ENCODE assay signal across 30 mouse cellular contexts in genomic region chr1:180423931-180424330, GRCm38 (mm10). TPM values are rescaled to one million over a fixed set of nuclear protein-coding genes. Genes with fewer than 3 reads are reported as not detected.
DNase-seq lines count a peak whose midpoint lies in the region; TF ChIP-seq lines count a peak whose summit lies in the region.
"Had no signal": no experiment of that assay in that cellular context is flagged by ENCODE, and none has a peak within 500 bp of the region (broad histone marks: within the 10 kb centered on the region; RNA-seq: fewer than 3 reads in every experiment).

No protein-coding gene starts in this region.

- H3K4me3 ChIP-seq in gastrocnemius, adult 2 months: no peak overlapping the region
- H3K4me3 ChIP-seq in layer of hippocampus, adult 2 months: no peak overlapping the region
- no peak overlapping the region for H3K4me3 ChIP-seq in bone marrow macrophage, adult 2 months (ENCODE audit: insufficient read depth, low read length)
- H3K4me3 ChIP-seq in hindbrain, embryonic 10.5 days: no peak overlapping the region
- H3K4me3 ChIP-seq: embryonic facial prominence, embryonic 10.5 days; embryonic facial prominence, embryonic 13.5 days; erythroblast, embryonic 14.5 days; forebrain, embryonic 12.5 days; forebrain, embryonic 15.5 days; heart, embryonic 12.5 days; heart, embryonic 15.5 days; hindbrain, embryonic 12.5 days; hindbrain, embryonic 15.5 days; intestine, embryonic 15.5 days had no signal

- WGBS in hindbrain, embryonic 10.5 days: 85% methylated on average over 3 of the region's 3 CpGs

- no peaks in the 10 kb centered on the region for H3K27me3 ChIP-seq in hindbrain, embryonic 10.5 days (ENCODE audit: insufficient read depth, poor library complexity, severe bottlenecking)
- H3K27me3 ChIP-seq: embryonic facial prominence, embryonic 13.5 days; forebrain, embryonic 15.5 days; heart, embryonic 15.5 days; hindbrain, embryonic 12.5 days; hindbrain, embryonic 15.5 days; intestine, embryonic 15.5 days had no signal

- H3K4me1 ChIP-seq in bone marrow macrophage, adult 2 months (ENCODE audit: control insufficient read depth, insufficient read depth, low read length): peaks cover 85% of the 10 kb centered on the region
- H3K4me1 ChIP-seq in hindbrain, embryonic 10.5 days (replicated peaks): peaks cover 45% of the 10 kb centered on the region

- no peaks in the 10 kb centered on the region for H3K9me3 ChIP-seq in hindbrain, embryonic 10.5 days
- H3K9me3 ChIP-seq: embryonic facial prominence, embryonic 10.5 days; embryonic facial prominence, embryonic 13.5 days; forebrain, embryonic 12.5 days; forebrain, embryonic 15.5 days; heart, embryonic 12.5 days; heart, embryonic 15.5 days; hindbrain, embryonic 12.5 days; hindbrain, embryonic 15.5 days; intestine, embryonic 15.5 days had no signal

- peaks cover 1% of the 10 kb centered on the region; the same call in 1 of the 2 replicates for H3K36me3 ChIP-seq in hindbrain, embryonic 10.5 days
- H3K36me3 ChIP-seq: forebrain, embryonic 12.5 days; forebrain, embryonic 15.5 days; heart, embryonic 15.5 days; hindbrain, embryonic 12.5 days; hindbrain, embryonic 15.5 days; intestine, embryonic 15.5 days had no signal

- H3K27ac ChIP-seq in gastrocnemius, adult 2 months: peak overlapping the region; percentile 75; the same call in 1 of the 2 replicates
- H3K27ac ChIP-seq in layer of hippocampus, adult 2 months: peak overlapping the region; percentile 18; the same call in 1 of the 2 replicates
- H3K27ac ChIP-seq in bone marrow macrophage, adult 2 months (ENCODE audit: insufficient read depth, low read depth, low read length): peak overlapping the region; percentile 83
- no peak overlapping the region for H3K27ac ChIP-seq in hindbrain, embryonic 10.5 days
- H3K27ac ChIP-seq: embryonic facial prominence, embryonic 10.5 days; embryonic facial prominence, embryonic 13.5 days; forebrain, embryonic 12.5 days; forebrain, embryonic 15.5 days; hindbrain, embryonic 12.5 days; hindbrain, embryonic 15.5 days; intestine, embryonic 15.5 days had no signal

- no peak for TF ChIP-seq POLR2A in bone marrow macrophage, adult 2 months (IDR thresholded peaks at IDR 0.05; ENCODE audit: borderline replicate concordance, low read depth, low read length)

- intact Hi-C loops in gastrocnemius, adult 2 months (cut with DNase I): loop anchor here (2.0 kb wide), 1 partner anchor 155 kb away; no protein-coding TSS in a partner anchor

- no peak for DNase-seq in gastrocnemius, adult 2 months
- no peak for DNase-seq in gastrocnemius, adult 8-10 months (ENCODE audit: low spot score in 2 of 2)
- no peak for DNase-seq in layer of hippocampus, adult 2 months (ENCODE audit: low spot score in 2 of 2)
- DNase-seq in layer of hippocampus, postnatal 25 days (ENCODE audit: extremely low spot score in 1 of 2, low spot score in 1 of 2): no peak
- DNase-seq in hindbrain, embryonic 10.5 days (ENCODE audit: low spot score): no peak
- no peak for DNase-seq in thymus, postnatal 10 days (ENCODE audit: low spot score in 2 of 2)
- DNase-seq: adrenal gland, adult 8-10 months; adrenal gland, postnatal 25 days; cerebellum, adult 11 months; cerebellum, adult 2 months; cerebellum, adult 9-11 months; cerebellum, postnatal 25 days; embryo, embryonic 11 days; gastrocnemius, postnatal 25 days; heart, postnatal 14 days; kidney, adult 11 months; kidney, adult 8-10 months had no signal

- no peak for TF ChIP-seq CTCF in gastrocnemius, adult 2 months (IDR thresholded peaks at IDR 0.05)
- TF ChIP-seq CTCF in layer of hippocampus, adult 2 months (conservative IDR thresholded peaks at IDR 0.05): no peak
- TF ChIP-seq CTCF in bone marrow macrophage, adult 2 months (IDR thresholded peaks at IDR 0.05; ENCODE audit: low read depth, low read length): no peak

RNA-seq across cellular contexts. Expression of gene Stum, which starts 59.4 kb away (rescaled TPM):
- total RNA-seq in gastrocnemius, adult 2 months (2021): under 1 TPM; 0.41 to 0.86 TPM
- total RNA-seq in gastrocnemius, adult 8-10 months (2022): under 1 TPM; 0.12 to 0.75 (median 0.56) TPM
- 100 to 1,000 TPM; 298 to 309 TPM for total RNA-seq in layer of hippocampus, adult 2 months (2021)
- 100 to 1,000 TPM; 309 to 310 TPM for total RNA-seq in layer of hippocampus, postnatal 25 days (2021)
- polyA plus RNA-seq in bone marrow macrophage, adult 2 months (2012; ENCODE audit: insufficient read depth, insufficient read length, missing spikeins): not detected in 2 replicates
- 3.1 and 8.2 TPM in 2 replicates for polyA plus RNA-seq in hindbrain, embryonic 10.5 days (2016; fragmentation: Nextera tagmentation; extraction: Ambion mirVana)
- total RNA-seq: common myeloid progenitor, adult 5-6 weeks had no signal
- polyA plus RNA-seq: activated CD4-positive, CD25-positive, alpha-beta regulatory T cell, adult 4 months; erythroblast, embryonic 14.5 days had no signal

Comparison
In these comparisons a context has a peak if more than half of its experiments do, and no peak if none do; other contexts are left out.
1. RNA of gene Stum, which starts 59.4 kb away (total RNA-seq): 309 to 310 TPM in layer of hippocampus, postnatal 25 days and 298 to 309 TPM in layer of hippocampus, adult 2 months; 0.41 to 0.86 TPM in gastrocnemius, adult 2 months and 0.12 to 0.75 TPM in gastrocnemius, adult 8-10 months; every median in the first group is over 100 times any median in the second.